Mouse (Mus musculus) thymus, postnatal 14 days (tissue): ENCODE data around the gene Suclg1.

ENCODE experiments used
- DNase-seq: peaks from one replicate; pipeline ENCODE4 v3.0.0; 2021

Gene Suclg1

GRCm38 (mm10) chr6:73251336-73251735 is 3.2 kb downstream of the Suclg1 start:
- DNase-seq = no peak

- no peak for DNase-seq
Observed at GRCm38 (mm10) chr6:73252396-73252795, 4.2 kb downstream of the Suclg1 start.

- no peak for DNase-seq
Observed at GRCm38 (mm10) chr6:73253006-73253405, 4.8 kb downstream of the Suclg1 start.

GRCm38 (mm10) chr6:73253584-73253983 is 5.4 kb downstream of the Suclg1 start:
- DNase-seq = no peak

- peak; percentile 14 for DNase-seq
Observed at GRCm38 (mm10) chr6:73254307-73255228, 6.4 kb downstream of the Suclg1 start.

- DNase-seq = no peak
Observed at GRCm38 (mm10) chr6:73257068-73257467, 8.9 kb downstream of the Suclg1 start.

- no peak for DNase-seq
Observed at GRCm38 (mm10) chr6:73260110-73260509, 11.9 kb downstream of the Suclg1 start.

- DNase-seq = no peak
Observed at GRCm38 (mm10) chr6:73264801-73265200, 16.6 kb downstream of the Suclg1 start.

- DNase-seq = no peak
Observed at GRCm38 (mm10) chr6:73267738-73268311, 19.6 kb downstream of the Suclg1 start.

- no peak for DNase-seq
Observed at GRCm38 (mm10) chr6:73269374-73269773, 21.2 kb downstream of the Suclg1 start.

GRCm38 (mm10) chr6:73271546-73272091 is 23.4 kb downstream of the Suclg1 start:
- DNase-seq = no peak

- DNase-seq = no peak
Observed at GRCm38 (mm10) chr6:73275002-73275401, 26.8 kb downstream of the Suclg1 start.

- peak; percentile 9 for DNase-seq
Observed at GRCm38 (mm10) chr6:73279681-73280080, 31.5 kb downstream of the Suclg1 start.

- no peak for DNase-seq
Observed at GRCm38 (mm10) chr6:73280546-73281115, 32.4 kb downstream of the Suclg1 start.

- DNase-seq = no peak
Observed at GRCm38 (mm10) chr6:73286326-73286725, 38.1 kb downstream of the Suclg1 start.

GRCm38 (mm10) chr6:73306837-73307236 is 58.7 kb downstream of the Suclg1 start:
- no peak for DNase-seq

GRCm38 (mm10) chr6:73308685-73309520 is 60.7 kb downstream of the Suclg1 start:
- no peak for DNase-seq

GRCm38 (mm10) chr6:73311335-73311734 is 63.2 kb downstream of the Suclg1 start:
- DNase-seq = no peak

- no peak for DNase-seq
Observed at GRCm38 (mm10) chr6:73311786-73312185, 63.6 kb downstream of the Suclg1 start.

- DNase-seq = peak; percentile 19
Observed at GRCm38 (mm10) chr6:73314923-73315603, 66.9 kb downstream of the Suclg1 start.

- DNase-seq = no peak
Observed at GRCm38 (mm10) chr6:73322306-73322705, 74.1 kb downstream of the Suclg1 start.
